In the genomic region with DNA sequence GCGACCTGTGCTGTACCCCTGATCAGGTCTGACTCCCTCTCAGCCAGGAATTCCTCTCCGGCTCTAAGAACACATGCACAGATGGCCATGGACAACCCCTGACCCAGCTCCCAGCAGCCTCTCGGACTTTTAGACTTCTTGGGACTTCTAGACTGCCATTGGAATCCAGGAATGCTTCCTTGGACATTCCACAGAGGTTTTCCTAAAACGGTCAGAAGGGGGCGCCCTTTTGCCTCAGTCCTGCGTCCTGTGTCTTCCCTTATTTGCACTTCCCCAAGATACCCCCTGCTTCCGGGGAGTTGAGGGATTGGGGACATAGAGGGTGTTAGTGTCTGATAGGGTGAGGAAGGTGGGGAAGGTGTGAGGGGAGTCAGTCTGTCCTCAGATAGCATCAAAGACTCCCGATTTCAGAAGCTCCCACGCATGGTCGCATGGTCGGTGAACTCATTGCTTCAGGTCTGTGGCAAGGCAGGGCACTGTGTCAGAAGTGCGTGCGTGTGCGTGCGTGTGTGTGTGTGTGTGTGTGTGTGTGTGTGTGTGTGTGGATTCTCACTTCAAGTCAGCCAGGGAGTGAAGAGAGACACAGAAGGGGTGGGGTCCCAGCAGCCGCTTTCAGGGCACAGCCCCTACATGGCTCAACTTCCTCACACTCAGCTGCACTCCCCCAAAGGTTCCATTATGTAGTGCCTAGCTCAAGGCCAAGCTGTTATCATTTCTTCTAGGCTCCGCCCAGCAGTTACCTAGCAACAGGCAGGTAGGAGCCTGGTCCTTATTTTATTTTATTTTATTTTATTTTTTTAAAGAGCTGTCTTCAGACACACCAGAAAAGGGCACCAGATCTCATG, we compare ENCODE assay signal across 8 mouse cellular contexts. TPM values are rescaled to one million over a fixed set of nuclear protein-coding genes. Genes with fewer than 3 reads are reported as not detected.
DNase-seq lines count a peak whose midpoint lies in the region; ATAC-seq lines count a peak whose summit lies in the region.

No protein-coding gene starts in this region.

- H3K4me2 ChIP-seq in kidney, embryonic 15.5 days = no peak overlapping the region

- ATAC-seq in kidney, embryonic 15.5 days (replicated peaks; ENCODE audit: low FRiP score) = peak; percentile 75

- H3K4me1 ChIP-seq in kidney, embryonic 15.5 days = peaks cover 19% of the 10 kb centered on the region

- H3K9ac ChIP-seq in kidney, embryonic 15.5 days = no peak overlapping the region

- H3K9me3 ChIP-seq in kidney, embryonic 15.5 days (replicated peaks) = no peaks in the 10 kb centered on the region

- H3K4me3 ChIP-seq in kidney, embryonic 15.5 days (replicated peaks) = no peak overlapping the region

- peak; percentile 44 to 50 for DNase-seq in cerebellum, postnatal 10 days
- no peak for DNase-seq in cerebellum, adult 9-11 months
- DNase-seq in right cerebral cortex, postnatal 14 days = peak; percentile 25
- DNase-seq in right cerebral cortex, postnatal 36 days (ENCODE audit: low spot score in 2 of 2) = no peak
- peak; percentile 35 for DNase-seq in forelimb bud, embryonic 11.5 days (ENCODE audit: low read depth, low spot score)
- DNase-seq in ovary, postnatal 14 days (ENCODE audit: low spot score) = peak; percentile 46
- no peak for DNase-seq in MN1 (ENCODE audit: low spot score)

- H3K36me3 ChIP-seq in kidney, embryonic 15.5 days = no peaks in the 10 kb centered on the region

- no peaks in the 10 kb centered on the region for H3K27me3 ChIP-seq in kidney, embryonic 15.5 days

- 49% methylated on average over 17 of the region's 17 CpGs for WGBS in kidney, embryonic 15.5 days

- H3K27ac ChIP-seq in kidney, embryonic 15.5 days = no peak overlapping the region

RNA-seq across cellular contexts. Expression of a gene that starts 40.4 kb away (rescaled TPM):
- polyA plus RNA-seq in kidney, embryonic 15.5 days (2015; fragmentation: Nextera tagmentation; extraction: Ambion mirVana) = 15.4 and 16.9 TPM in 2 replicates

Comparison
In these comparisons a context has a peak if more than half of its experiments do, and no peak if none do; other contexts are left out.
1. DNase-seq: peak in cerebellum, postnatal 10 days (2 of 2), right cerebral cortex, postnatal 14 days (single experiment), forelimb bud, embryonic 11.5 days (single experiment) and ovary, postnatal 14 days (single experiment); none in cerebellum, adult 9-11 months (single experiment), right cerebral cortex, postnatal 36 days (0 of 2) and MN1 (single experiment).